Mouse (Mus musculus): ENCODE data around the gene Slc6a11.

The Slc6a11 gene

DNA sequence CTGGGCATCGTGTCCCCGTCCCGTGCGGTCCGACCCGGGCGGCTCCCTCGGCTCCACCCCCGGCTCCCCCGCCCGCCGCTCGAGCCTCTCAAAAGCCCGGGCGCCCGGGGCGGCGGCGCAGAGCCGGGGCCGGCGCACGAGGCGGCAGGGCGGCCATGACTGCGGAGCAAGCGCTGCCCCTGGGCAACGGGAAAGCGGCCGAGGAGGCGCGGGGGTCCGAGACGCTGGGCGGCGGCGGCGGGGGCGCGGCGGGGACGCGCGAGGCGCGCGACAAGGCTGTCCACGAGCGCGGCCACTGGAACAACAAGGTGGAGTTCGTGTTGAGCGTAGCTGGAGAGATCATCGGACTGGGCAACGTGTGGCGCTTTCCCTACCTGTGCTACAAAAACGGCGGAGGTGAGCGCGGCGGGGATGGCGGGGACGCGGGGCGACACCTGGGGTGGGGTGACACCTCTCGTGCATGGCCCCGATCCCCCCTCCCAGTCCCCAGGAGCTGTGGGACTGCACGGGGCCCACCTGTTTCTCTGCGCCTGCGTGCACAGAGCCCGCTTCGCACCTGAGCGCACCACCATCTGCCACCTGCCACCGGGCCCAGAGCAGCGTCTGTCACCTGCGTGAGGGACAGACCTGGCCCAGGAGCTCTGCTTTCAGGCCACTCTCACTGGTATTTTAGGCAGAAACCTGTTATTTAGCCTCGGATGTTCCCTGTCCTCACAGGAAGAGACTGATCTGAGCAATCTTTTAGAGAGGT, at the start of gene Slc6a11:
Slc6a11 (plus strand) TSS at position 120 of the 751 bp plus-strand sequence.
- DNase-seq (ENCODE audit: low read depth, low spot score): no peak
- no peaks in the 10 kb centered on the region for H3K36me3 ChIP-seq (ENCODE audit: control insufficient read depth, insufficient read depth, low read length, poor library complexity, severe bottlenecking)
- no peaks in the 10 kb centered on the region for H3K27me3 ChIP-seq (ENCODE audit: control insufficient read depth, insufficient read depth, low read length, poor library complexity, severe bottlenecking)

DNA sequence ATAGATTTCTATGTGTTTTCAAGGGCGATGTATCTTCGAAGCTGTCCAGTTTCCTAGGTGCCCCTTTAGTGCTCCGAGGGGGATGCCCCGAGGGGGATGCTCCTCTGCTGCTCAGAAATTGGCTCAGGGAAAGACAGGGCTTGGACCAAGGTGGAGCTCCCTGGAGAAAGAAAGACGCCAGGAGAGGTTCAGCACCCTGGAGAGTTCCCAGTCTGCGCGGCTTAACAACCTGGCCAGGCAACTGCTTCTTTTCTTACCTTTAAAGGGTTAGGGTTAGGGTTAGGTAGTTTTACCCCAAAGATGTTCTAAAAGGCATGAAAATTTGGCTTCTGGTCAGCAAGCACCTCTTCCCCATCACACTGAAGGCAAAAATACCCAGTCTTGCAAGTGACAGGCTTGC, 43.9 kb upstream of the Slc6a11 start:
- Histone ChIP-seq H3K36me3 (ENCODE audit: control insufficient read depth, insufficient read depth, low read length, poor library complexity, severe bottlenecking) (no peaks in the 10 kb centered on the region), H3K27me3 (ENCODE audit: control insufficient read depth, insufficient read depth, low read length, poor library complexity, severe bottlenecking) (no peaks in the 10 kb centered on the region)
- DNase-seq (ENCODE audit: low read depth, low spot score): peak; percentile 13

DNA sequence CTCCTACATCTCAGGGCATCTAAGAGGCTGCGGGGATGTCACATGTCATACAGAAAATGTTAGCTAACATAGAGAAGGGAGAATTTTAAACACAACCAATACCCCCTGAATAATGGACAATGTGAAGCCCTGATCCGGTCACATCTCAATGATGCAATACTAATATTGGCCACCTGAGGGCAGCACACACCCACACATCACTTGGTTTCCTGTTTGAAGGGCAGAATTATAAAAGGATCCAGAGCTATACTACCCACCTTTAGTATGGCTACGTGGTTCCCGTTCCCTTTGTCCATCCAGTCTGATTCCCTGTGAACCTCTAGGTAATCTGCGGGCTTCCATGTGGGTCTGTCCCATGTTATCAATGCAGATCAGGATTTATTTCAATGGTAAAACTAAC, 41.4 kb upstream of the Slc6a11 start:
- Histone ChIP-seq H3K36me3 (ENCODE audit: control insufficient read depth, insufficient read depth, low read length, poor library complexity, severe bottlenecking) (no peaks in the 10 kb centered on the region), H3K27me3 (ENCODE audit: control insufficient read depth, insufficient read depth, low read length, poor library complexity, severe bottlenecking) (no peaks in the 10 kb centered on the region)
- DNase-seq (ENCODE audit: low read depth, low spot score): peak; percentile 64

DNA sequence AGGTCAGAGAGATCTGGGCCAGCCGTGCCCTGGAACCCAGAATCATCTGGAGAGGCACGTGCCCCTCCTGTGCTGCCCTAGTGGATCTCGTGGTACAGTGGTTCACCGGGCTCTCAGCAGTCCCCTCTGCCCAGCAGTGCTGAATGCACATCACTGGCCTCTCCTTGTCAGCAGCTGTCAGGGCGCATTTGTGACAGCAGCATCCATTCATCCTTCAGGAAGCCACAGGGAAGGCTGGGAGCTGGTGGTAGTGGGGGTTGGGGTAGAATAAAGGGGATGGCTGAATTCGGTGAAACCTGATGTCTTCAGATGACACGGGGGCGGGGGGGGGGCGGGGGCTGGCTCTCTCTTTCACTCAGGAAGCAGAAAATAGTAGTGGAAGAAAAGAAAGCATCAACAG, 38.8 kb upstream of the Slc6a11 start:
- no peaks in the 10 kb centered on the region for H3K27me3 ChIP-seq (ENCODE audit: control insufficient read depth, insufficient read depth, low read length, poor library complexity, severe bottlenecking)
- no peaks in the 10 kb centered on the region for H3K36me3 ChIP-seq (ENCODE audit: control insufficient read depth, insufficient read depth, low read length, poor library complexity, severe bottlenecking)
- no peak for DNase-seq (ENCODE audit: low read depth, low spot score)

DNA sequence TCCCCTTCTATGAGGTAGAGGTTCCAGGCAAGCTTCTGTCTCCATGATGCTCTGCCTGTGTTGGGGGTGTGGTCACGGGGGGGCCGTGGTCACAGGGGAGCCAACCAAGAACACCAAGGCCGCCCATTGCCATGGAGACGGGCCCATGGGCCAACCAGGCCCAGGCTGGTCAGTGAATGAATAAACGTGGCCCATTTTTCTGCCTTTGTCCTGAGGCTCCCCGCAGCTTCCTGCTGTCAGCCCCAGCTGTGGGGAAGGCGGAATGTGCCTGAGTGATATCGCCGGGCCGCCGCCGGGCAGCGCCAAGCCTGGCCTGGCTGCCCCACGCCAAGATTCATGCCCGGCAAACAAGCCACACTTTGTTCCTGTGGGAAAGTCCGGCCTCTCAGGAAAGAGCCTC, 36.8 kb upstream of the Slc6a11 start:
- Histone ChIP-seq H3K36me3 (ENCODE audit: control insufficient read depth, insufficient read depth, low read length, poor library complexity, severe bottlenecking) (no peaks in the 10 kb centered on the region), H3K27me3 (ENCODE audit: control insufficient read depth, insufficient read depth, low read length, poor library complexity, severe bottlenecking) (no peaks in the 10 kb centered on the region)
- no peak for DNase-seq (ENCODE audit: low read depth, low spot score)

DNA sequence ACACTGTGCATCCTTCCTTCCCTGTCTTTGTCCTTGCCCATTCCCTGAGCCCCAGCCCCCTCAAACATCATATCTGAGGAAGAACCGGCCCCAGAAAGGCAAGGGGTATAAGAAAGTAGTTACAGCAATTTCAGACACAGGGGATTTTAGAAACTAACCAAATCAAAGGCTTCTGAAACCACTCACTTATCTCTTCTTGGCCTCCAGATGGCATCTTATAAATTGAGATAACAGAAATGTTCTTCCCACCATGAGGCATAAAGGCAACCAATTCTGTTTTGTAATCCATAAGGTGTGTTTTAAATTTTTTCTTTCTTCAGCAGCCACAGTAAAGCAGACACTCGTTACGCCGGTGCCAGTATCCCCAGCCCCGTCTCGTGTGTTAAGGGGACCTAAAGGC, 34.5 kb upstream of the Slc6a11 start:
- DNase-seq (ENCODE audit: low read depth, low spot score): no peak
- Histone ChIP-seq H3K36me3 (ENCODE audit: control insufficient read depth, insufficient read depth, low read length, poor library complexity, severe bottlenecking) (no peaks in the 10 kb centered on the region), H3K27me3 (ENCODE audit: control insufficient read depth, insufficient read depth, low read length, poor library complexity, severe bottlenecking) (no peaks in the 10 kb centered on the region)

DNA sequence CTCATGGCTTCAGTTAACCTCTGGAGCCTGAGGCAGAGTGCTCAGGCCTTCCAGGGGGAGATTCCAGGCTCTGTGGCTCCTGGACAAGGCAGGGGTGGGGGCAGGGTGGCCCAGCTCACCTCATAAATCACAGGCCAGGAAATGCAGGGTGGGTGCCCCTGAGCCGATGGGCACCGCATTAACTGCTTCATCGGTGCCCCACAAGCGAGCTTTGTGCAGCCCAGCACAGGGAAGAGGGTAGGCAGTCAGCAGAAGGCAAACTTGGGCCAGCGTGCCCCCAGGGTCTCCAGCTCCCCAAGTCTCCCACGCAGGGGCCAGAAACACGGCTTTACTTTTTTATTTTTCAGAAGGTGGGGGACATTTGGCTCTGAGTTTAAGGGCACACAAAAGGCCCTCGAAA, 29.1 kb upstream of the Slc6a11 start:
- no peaks in the 10 kb centered on the region for H3K27me3 ChIP-seq (ENCODE audit: control insufficient read depth, insufficient read depth, low read length, poor library complexity, severe bottlenecking)
- DNase-seq (ENCODE audit: low read depth, low spot score): no peak
- H3K36me3 ChIP-seq (ENCODE audit: control insufficient read depth, insufficient read depth, low read length, poor library complexity, severe bottlenecking): no peaks in the 10 kb centered on the region

DNA sequence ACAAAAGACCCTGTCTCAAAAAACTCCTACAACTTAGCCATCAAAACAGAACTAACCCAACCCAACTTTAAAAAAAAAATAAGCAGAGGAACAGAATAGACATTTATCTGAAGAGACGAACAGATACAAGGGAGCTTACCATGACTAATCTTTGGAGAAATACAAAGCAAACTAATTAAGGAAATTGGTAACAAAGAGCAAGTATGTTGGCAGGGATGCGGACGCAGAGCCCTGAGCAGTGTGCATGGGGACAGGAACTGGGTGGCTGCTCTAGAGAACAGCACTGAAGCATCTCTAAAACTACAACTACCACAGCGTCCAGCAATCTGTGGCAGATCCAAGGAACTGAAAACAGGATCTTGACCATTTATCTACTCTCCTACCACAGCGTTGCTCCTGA, 11.5 kb upstream of the Slc6a11 start:
- Histone ChIP-seq H3K27me3 (ENCODE audit: control insufficient read depth, insufficient read depth, low read length, poor library complexity, severe bottlenecking) (no peaks in the 10 kb centered on the region), H3K36me3 (ENCODE audit: control insufficient read depth, insufficient read depth, low read length, poor library complexity, severe bottlenecking) (no peaks in the 10 kb centered on the region)
- DNase-seq (ENCODE audit: low read depth, low spot score): no peak

DNA sequence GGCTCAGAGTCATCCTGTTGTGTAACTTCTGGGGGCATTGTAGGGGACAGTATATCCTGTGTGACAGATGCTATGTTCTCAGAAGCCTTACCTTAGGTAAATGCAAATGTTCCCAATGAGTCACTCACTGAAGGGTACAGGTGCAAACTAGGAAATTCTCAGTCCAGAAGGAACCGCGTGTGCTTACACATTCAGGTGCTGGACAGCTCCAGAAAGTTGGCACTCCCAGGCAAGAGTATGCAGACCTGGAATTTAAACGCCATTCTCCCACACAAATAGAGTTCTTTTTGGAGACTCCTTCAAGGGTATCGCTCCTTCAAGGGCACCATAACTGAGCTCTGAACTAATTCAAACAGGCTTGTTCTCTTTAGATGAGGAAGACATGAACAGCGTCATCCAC, 5.5 kb upstream of the Slc6a11 start:
- DNase-seq (ENCODE audit: low read depth, low spot score): no peak
- Histone ChIP-seq H3K36me3 (ENCODE audit: control insufficient read depth, insufficient read depth, low read length, poor library complexity, severe bottlenecking) (no peaks in the 10 kb centered on the region), H3K27me3 (ENCODE audit: control insufficient read depth, insufficient read depth, low read length, poor library complexity, severe bottlenecking) (no peaks in the 10 kb centered on the region)

DNA sequence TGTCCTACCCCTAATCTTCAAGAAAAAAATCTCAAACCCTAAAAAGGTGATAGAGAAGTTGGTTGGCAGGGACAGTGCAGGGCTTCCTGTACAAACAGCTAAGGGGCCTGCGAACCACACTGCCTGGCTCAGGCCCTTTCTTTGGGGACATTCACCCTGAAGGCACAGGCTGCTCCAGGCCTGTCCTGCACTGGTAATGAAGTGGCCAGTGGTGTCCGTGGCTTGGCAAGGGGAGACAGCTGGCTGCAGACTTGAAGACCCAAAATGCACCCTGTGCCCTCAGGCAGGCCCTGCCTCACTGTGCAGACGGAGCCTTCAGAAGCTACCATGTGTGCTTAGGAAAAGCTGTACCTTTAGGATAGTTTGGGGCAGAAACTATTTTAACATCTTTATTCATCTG, 1.4 kb downstream of the Slc6a11 start:
- Histone ChIP-seq H3K36me3 (ENCODE audit: control insufficient read depth, insufficient read depth, low read length, poor library complexity, severe bottlenecking) (no peaks in the 10 kb centered on the region), H3K27me3 (ENCODE audit: control insufficient read depth, insufficient read depth, low read length, poor library complexity, severe bottlenecking) (no peaks in the 10 kb centered on the region)
- DNase-seq (ENCODE audit: low read depth, low spot score): no peak

DNA sequence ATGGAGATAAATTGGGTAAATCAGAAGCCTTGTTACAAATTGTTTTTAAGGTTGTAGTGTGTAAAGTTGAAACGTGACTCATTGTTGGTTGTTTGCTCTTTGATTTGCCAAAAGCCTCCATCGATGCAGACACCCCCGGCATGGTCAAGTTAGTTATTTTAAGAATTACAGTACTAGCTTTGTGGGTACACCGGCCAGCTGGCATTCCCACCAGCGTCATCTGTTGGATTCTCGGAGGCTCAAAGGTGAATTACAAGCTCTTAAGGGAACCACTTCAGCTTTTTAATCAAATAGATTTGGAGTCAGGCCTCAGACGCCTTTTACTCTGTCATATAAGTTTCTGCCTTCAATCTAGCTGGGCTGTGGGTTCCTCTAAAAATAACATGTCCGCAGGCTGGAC, 1.9 kb downstream of the Slc6a11 start:
- no peaks in the 10 kb centered on the region for H3K27me3 ChIP-seq (ENCODE audit: control insufficient read depth, insufficient read depth, low read length, poor library complexity, severe bottlenecking)
- DNase-seq (ENCODE audit: low read depth, low spot score): no peak
- no peaks in the 10 kb centered on the region for H3K36me3 ChIP-seq (ENCODE audit: control insufficient read depth, insufficient read depth, low read length, poor library complexity, severe bottlenecking)

DNA sequence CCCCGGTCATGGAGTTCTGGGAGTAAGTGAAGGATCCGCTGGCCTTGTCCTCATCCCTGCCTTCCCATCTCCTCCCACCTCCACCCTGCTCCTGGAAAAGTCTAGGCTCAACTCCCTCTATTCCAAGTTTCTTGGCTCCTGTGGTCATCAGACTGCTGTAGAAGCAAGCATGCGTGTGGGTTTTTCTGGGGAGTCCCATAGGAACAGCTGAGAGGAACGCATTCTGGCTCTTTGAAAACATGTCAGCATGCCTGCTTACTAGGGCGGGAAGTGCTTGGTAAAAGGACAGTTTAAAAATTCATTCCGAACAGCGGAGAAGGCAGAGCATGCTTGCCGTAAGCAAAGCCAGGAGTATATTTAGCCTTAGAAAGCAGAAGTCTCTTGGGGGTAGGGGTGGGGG, 7.9 kb downstream of the Slc6a11 start:
- Histone ChIP-seq H3K27me3 (ENCODE audit: control insufficient read depth, insufficient read depth, low read length, poor library complexity, severe bottlenecking) (no peaks in the 10 kb centered on the region), H3K36me3 (ENCODE audit: control insufficient read depth, insufficient read depth, low read length, poor library complexity, severe bottlenecking) (no peaks in the 10 kb centered on the region)
- DNase-seq (ENCODE audit: low read depth, low spot score): no peak

DNA sequence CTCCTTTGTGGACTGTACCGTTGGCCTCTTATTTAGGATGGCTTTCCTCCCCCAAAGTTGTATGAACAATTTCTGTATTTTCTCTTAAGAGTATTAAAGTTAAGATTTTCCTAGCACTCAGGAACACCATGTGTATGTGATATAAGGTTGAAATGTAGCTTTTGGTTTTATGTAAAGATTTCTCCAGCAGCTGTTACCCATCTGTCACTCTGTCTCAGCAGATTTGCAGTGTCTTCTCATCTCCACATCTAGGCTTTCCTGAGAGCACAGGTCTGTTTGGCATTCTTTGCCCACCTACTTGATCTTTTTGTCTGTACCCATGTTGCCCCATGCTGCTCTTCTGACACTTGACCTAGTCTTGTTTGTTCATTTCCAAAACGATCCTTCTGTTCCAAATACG, 10.4 kb downstream of the Slc6a11 start:
- no peaks in the 10 kb centered on the region for H3K27me3 ChIP-seq (ENCODE audit: control insufficient read depth, insufficient read depth, low read length, poor library complexity, severe bottlenecking)
- H3K36me3 ChIP-seq (ENCODE audit: control insufficient read depth, insufficient read depth, low read length, poor library complexity, severe bottlenecking): no peaks in the 10 kb centered on the region
- no peak for DNase-seq (ENCODE audit: low read depth, low spot score)

DNA sequence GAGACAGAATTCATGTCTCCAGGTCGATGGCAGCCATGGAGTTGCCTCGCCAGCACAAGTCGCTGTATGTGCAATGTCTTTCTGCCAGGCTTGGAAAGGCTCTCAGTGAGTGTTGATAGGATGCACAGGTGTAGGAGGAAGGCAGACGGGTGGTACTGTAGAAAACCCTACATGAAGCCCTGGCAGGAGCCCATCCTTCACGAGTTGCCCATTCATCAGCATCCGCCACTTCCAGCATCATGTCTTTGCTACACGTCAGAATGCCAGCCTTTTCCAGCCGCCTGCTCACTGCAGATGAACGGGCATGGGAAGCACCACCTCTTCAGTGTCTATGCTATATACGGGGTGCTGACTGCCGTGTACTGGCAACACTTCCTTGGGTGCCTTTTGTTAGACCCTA, 11.4 kb downstream of the Slc6a11 start:
- H3K27me3 ChIP-seq (ENCODE audit: control insufficient read depth, insufficient read depth, low read length, poor library complexity, severe bottlenecking): no peaks in the 10 kb centered on the region
- no peaks in the 10 kb centered on the region for H3K36me3 ChIP-seq (ENCODE audit: control insufficient read depth, insufficient read depth, low read length, poor library complexity, severe bottlenecking)
- no peak for DNase-seq (ENCODE audit: low read depth, low spot score)

DNA sequence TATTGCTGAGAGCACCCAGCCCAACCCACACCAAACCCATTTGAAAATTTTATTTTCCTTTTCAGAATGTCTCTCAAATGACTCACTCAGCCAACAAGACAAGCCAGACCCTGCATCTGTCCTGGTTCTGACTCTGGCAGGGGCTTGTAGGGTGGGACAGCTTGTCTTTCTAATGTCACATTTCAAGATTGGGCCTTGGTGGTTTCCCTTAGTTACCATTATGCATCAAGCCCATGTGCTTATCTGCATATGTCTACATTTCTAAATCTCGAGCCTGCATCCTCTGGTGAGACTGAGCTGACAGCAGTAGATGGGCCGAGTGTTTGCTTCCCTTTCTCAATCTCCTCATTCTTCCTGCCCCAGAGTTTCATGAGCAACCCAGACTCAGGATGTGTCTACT, 12.5 kb downstream of the Slc6a11 start:
- Histone ChIP-seq H3K27me3 (ENCODE audit: control insufficient read depth, insufficient read depth, low read length, poor library complexity, severe bottlenecking) (no peaks in the 10 kb centered on the region), H3K36me3 (ENCODE audit: control insufficient read depth, insufficient read depth, low read length, poor library complexity, severe bottlenecking) (no peaks in the 10 kb centered on the region)
- DNase-seq (ENCODE audit: low read depth, low spot score): no peak

DNA sequence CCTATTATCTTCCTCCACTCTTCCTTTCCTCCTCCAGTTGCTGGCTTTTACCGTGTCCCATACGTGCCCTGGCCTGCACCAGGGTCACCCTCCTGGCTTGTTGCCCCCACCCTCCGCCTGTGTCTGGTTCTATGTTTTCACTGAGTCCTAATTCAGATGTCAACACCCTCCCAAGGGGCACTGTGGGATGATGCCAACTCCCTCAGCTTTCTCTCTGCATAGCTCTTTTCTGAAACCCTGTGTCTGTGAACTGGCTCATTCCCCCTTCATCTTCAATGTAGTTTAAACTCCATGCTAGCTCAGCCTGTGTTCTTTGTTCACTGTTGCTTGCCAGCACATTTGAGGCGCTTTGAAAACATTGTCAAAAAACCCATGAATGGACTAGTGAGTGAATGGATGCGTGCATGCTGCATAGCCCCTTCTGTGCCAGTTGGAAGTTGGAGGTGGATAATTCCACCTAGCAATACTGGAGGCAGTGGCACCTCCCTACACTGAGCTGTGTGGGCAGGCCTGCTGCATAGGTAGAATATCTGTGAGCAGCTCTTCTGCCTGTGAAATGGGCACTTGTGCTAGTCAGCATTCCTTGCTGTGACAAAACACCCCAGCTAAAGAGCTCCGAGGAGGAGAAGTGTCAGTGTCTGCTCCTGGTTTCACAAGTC, 13.5 kb downstream of the Slc6a11 start:
- Histone ChIP-seq H3K27me3 (ENCODE audit: control insufficient read depth, insufficient read depth, low read length, poor library complexity, severe bottlenecking) (no peaks in the 10 kb centered on the region), H3K36me3 (ENCODE audit: control insufficient read depth, insufficient read depth, low read length, poor library complexity, severe bottlenecking) (no peaks in the 10 kb centered on the region)
- no peak for DNase-seq (ENCODE audit: low read depth, low spot score)
